Mouse (Mus musculus) olfactory bulb, adult 2 months (tissue): ENCODE data around the gene Srsf5. TPM values are rescaled to one million over a fixed set of nuclear protein-coding genes. Genes with fewer than 3 reads are reported as not detected.
A peak's percentile ranks its signal among the peaks of the same experiment; 100 is the strongest.

Experiments
- H3K27ac ChIP-seq: fragments of 200-500 bp; 2 replicates; pipeline ENCODE4 v1.5.1; 2012; ENCODE audit warnings: low read depth, low read length; ENCODE audit not compliant: insufficient read depth
- H3K4me1 ChIP-seq: fragments of 200-500 bp; 2 replicates; pipeline ENCODE4 v1.6.1; 2012; ENCODE audit warnings: low read length; ENCODE audit not compliant: control insufficient read depth, insufficient read depth
- H3K4me3 ChIP-seq: fragments of 200-500 bp; 2 replicates; pipeline ENCODE4 v1.5.1; 2012; ENCODE audit warnings: mild to moderate bottlenecking, low read depth, low read length, moderate library complexity; ENCODE audit not compliant: insufficient read depth
- CTCF ChIP-seq: fragments of 200-500 bp; IDR thresholded peaks from 2 replicates; pipeline ENCODE4 v1.5.1; 2012; ENCODE audit warnings: low read depth, mild to moderate bottlenecking, low read length, moderate library complexity; ENCODE audit not compliant: insufficient read depth
- POLR2A ChIP-seq: fragments of 200-500 bp; IDR thresholded peaks from 2 replicates; pipeline ENCODE4 v1.6.1; 2012; ENCODE audit warnings: mild to moderate bottlenecking, low read depth, low read length, moderate library complexity; ENCODE audit not compliant: insufficient read depth
- WGBS: fragments of 180-500 bp; shearing (Covaris S2); methylation state at CpG from one replicate; pipeline ENCODE4 v1.1.7; 2018; 5-methylcytosine and 5-hydroxymethylcytosine counted together
- polyA plus RNA-seq: library from polyadenylated mRNA; stranded (reverse); fragments of >200 nt; gene quantifications from 2 replicates; pipeline ENCODE4 v1.2.4, GENCODE M21; 2012; ENCODE audit warnings: low replicate concordance; ENCODE audit not compliant: missing spikeins, insufficient read depth, insufficient read length

The Srsf5 gene
- polyA plus RNA-seq = 488 and 574 TPM in 2 replicates

DNA sequence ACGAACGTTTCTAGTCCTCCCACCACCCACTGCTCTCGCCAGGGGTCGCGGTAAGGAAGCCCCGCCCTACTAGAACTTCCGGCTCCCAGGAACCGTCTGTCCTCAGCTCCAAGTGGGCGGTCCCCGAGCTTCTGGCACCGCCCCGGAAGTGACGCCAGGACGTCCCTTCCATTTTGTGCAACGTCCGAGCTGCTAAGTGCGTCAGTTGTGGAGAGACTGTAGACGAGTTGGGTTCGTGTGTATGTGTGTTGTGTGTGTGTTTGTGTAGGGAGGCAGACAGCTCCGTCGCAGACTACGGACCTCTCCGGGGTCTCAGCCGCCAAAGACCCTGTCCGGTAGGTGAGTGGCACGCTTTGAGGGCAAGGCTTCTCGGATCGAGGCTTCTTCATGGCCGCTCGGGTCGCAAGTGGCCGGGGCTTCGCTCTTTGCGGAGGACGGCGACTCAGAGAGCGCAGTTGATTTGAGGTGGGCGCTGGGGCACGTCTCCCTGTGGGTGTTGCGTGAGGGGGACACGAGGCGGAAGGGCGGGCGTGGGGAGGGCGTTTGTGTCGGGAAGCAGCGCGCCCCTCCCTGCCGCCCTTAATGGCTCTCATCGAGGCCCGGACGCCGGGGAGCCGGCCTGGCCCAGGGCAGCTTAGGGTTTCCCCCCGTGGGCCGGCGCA lies at the start of gene Srsf5:
Gene Srsf5, plus strand, starts transcription at position 171 of the 662 bp plus-strand sequence.
- Histone ChIP-seq H3K4me1 (peaks cover 13% of the 10 kb centered on the region), H3K27ac (peak within 1 kb of the TSS; percentile 97), H3K4me3 (peak within 1 kb of the TSS; percentile 91)
- peak; percentile 38; the same call in 1 of the 2 replicates for TF ChIP-seq CTCF
- peak; percentile 93 for TF ChIP-seq POLR2A
- WGBS = under 1% methylated on average over 57 of the region's 57 CpGs

DNA sequence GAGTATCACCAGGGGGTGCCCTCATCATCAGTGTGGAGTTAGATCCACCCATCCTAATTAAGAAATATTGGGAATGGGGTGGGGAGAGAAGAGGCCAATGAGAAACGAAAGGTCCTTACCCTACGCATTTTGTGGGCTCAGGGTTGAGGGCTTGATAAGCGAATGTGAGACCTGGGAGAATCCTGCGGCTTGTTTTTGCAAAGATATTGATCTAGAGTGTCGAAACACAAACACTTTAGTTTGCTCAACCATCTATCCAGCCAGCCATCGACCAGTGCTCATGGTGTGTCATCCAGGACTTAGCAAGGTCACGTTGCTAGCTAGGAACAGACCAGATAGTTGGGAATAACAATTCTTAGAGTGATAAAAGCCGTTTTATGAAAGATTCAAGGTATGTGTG lies 35.7 kb upstream of the Srsf5 start:
- no peak for TF ChIP-seq POLR2A
- TF ChIP-seq CTCF = no peak
- no peak overlapping the region for H3K27ac ChIP-seq
- no peak overlapping the region for H3K4me3 ChIP-seq
- no peaks in the 10 kb centered on the region for H3K4me1 ChIP-seq
- 89% methylated on average over 8 of the region's 8 CpGs for WGBS

DNA sequence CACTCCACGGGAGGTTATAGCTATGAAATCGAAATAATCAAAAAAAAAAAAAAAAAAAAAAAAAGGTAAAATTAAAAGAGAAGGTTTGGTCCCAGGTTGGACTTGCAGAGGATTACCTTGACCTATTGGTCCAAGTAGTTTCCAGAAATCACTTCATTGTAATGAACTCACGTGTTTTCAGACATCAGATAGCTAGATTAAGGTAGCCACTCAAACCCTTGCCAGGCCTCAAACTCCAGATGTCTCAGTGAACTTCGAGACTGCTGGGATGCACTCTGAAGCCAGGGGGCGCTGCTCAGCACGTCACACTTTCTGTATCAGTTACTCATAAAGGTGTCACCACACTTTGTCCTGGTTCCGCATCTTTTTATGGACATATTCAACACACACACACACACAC lies 27.5 kb upstream of the Srsf5 start:
- Histone ChIP-seq H3K4me1 (peaks cover 4% of the 10 kb centered on the region), H3K27ac (no peak overlapping the region), H3K4me3 (no peak overlapping the region)
- TF ChIP-seq POLR2A = no peak
- no peak for TF ChIP-seq CTCF
- WGBS = 53% methylated on average over 7 of the region's 7 CpGs

DNA sequence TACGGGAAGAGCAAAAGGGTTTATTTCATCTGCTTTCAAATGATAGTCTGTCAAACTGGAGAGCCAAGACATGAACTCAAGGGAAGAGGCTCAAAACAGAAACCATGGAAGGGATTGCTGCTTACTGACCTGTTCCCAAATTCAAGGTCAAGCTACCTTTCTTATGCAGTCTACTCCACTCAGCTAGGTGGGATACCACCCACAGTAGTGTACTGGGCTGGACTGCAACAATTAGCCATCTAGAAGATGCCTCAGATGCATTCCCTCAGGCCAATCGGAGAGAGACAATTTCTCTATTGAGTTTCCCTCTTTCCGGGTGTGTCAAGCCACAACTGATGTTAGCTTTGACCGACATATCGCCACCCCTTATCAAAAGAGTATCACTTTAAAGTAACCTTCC lies 24.0 kb upstream of the Srsf5 start:
- Histone ChIP-seq H3K4me3 (no peak overlapping the region), H3K27ac (no peak overlapping the region), H3K4me1 (peaks cover 8% of the 10 kb centered on the region)
- TF ChIP-seq CTCF = no peak
- TF ChIP-seq POLR2A = no peak
- WGBS = 98% methylated on average over 5 of the region's 5 CpGs

DNA sequence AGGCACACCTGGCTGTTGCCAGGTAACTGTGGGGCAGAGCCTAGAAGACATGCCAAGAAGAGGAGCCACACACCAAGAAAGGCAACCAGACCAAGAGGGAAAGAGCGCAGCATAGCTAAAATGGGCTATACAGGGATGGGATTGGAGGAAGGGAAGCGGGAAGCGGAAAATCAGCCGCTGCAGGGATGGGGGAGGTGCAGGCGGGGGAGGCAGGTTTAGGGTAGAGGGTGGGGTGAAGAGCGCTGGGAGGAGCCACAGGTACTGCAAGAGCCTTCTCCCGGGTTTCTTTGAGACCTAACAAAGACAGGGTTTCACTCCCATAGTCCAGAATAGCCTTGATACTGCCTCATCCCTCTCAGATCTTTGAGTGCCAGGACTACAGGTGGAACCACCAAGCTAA lies 22.4 kb upstream of the Srsf5 start:
- Histone ChIP-seq H3K4me1 (peaks cover 8% of the 10 kb centered on the region), H3K27ac (no peak overlapping the region), H3K4me3 (no peak overlapping the region)
- WGBS = 13% methylated on average over 7 of the region's 7 CpGs
- TF ChIP-seq POLR2A = no peak
- no peak for TF ChIP-seq CTCF

DNA sequence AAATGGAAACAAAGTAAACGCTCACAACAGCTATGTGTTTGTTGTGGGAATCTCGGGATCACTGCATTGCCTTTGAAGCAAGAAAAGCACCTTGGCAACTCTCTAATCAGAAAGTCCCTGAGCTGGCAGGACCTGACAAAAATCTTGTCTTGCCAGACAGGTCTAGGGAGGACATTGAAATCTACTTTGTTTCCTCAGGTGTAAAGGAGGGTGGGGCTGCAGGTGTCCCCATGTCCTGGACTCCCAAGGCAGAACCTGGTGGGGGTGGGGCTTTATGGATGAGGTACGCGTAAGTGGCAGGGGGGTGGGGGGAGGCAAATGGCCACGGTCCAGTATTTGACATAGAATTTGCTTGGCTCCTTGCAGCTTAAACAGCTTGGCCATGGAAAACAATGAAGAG lies 21.7 kb upstream of the Srsf5 start:
- no peak overlapping the region for H3K27ac ChIP-seq
- H3K4me3 ChIP-seq = no peak overlapping the region
- H3K4me1 ChIP-seq = peaks cover 8% of the 10 kb centered on the region
- WGBS = 67% methylated on average over 5 of the region's 5 CpGs
- TF ChIP-seq CTCF = no peak
- TF ChIP-seq POLR2A = no peak

DNA sequence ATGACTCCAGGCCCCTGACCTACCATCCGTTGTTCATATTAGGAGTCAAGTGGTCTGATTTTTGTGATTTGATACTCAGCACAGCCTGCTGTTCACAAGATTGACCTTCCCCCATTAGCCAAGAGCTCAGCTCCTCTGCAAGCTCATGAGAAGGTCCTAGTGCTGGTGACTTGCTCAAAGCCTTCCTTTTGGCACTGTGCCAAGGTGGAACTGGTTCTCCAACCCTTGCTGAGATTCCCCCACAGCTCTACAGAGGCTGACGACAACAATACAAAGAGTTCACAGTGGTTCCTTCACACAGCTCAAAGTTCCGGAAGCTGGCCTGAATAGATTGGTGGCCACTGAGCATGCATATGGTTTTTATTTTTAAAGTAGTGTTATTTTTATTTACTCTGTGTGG lies 21.1 kb upstream of the Srsf5 start:
- WGBS = 67% methylated on average over 3 of the region's 3 CpGs
- Histone ChIP-seq H3K4me3 (no peak overlapping the region), H3K4me1 (peaks cover 8% of the 10 kb centered on the region), H3K27ac (no peak overlapping the region)
- no peak for TF ChIP-seq CTCF
- no peak for TF ChIP-seq POLR2A

DNA sequence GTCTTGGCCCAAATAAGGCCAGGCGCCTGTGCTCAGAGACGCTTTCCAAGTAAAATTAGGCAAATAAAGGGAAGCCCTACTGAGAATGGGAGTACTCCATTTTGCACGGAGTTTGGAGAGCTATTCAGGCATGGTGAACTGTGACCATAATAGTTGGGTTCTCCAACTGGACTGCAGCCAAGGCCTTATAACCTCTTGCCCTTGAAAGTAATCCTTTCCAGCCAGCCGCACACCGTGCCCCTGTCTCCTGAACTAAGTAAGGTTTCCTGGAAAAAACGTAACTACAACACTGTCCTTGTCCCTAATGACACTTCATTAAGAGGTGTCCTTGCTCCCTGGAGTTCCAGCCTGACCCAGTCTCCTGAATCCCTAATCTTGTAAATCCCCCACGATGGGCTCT lies 19.4 kb upstream of the Srsf5 start:
- 42% methylated on average over 7 of the region's 7 CpGs for WGBS
- TF ChIP-seq CTCF (no peak), POLR2A (no peak)
- Histone ChIP-seq H3K27ac (no peak overlapping the region), H3K4me1 (peaks cover 8% of the 10 kb centered on the region), H3K4me3 (no peak overlapping the region)

DNA sequence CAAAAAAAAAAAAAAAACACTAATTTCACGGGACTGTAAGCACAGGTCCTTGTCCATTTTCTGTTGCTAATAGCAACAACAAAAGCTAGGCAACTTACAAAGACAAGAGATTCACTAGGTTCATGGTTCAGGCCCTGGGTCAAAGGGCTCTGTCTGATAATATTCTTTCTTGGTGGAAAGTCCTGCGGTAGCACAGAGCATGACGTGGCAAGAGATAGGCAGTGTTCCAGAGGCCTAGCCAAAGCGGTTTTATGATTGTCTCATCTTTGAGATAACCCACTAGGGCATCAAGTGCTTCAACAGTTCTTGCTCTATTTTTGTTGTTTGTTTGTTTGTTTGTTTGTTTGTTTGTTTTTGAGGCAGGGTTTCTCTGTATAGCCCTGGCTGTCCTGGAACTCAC lies 18.8 kb upstream of the Srsf5 start:
- 93% methylated on average over 4 of the region's 4 CpGs for WGBS
- no peak overlapping the region for H3K27ac ChIP-seq
- H3K4me3 ChIP-seq = no peak overlapping the region
- peaks cover 8% of the 10 kb centered on the region for H3K4me1 ChIP-seq
- no peak for TF ChIP-seq CTCF
- no peak for TF ChIP-seq POLR2A
